Mouse (Mus musculus): ENCODE data around the gene Hpcal1.

Hpcal1 gene

GRCm38 (mm10) chr12:17688913-17689312 is 1.7 kb upstream of the Hpcal1 start:
- no peak for DNase-seq

- no peak for DNase-seq
These were observed 609 bp upstream of the Hpcal1 start for GRCm38 (mm10) chr12:17689931-17690563.

DNA sequence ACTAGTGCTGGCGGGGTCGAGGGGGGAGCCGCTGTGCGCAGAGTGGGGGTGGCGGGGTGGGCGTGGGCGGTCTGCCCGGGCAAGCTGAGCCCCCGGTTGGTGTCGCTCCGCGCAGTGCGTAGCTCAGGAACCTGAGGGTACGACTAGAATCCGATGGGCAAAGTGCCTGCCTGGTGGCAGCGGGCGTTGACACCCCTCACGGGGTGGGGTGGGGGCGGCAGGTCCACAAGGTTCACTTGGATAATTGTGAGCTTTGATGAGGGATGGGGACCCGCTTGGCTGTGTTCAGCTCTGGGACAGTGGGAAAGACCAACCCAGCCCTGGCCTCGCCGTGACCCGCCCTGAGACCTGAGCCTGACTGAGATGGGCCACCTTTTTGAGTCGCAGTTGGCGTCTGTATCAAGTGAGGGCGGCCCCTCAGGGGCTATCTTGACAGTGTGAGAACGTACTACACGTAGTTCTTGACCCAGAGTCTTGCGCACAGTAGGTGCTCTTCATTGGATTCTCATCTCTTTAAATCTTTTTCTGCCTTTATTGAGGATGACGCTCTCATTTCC is 742 bp downstream of the Hpcal1 start:
- DNase-seq: no peak

- DNase-seq: peak; percentile 14
These were observed 1.2 kb downstream of the Hpcal1 start for GRCm38 (mm10) chr12:17691891-17692321.

DNA sequence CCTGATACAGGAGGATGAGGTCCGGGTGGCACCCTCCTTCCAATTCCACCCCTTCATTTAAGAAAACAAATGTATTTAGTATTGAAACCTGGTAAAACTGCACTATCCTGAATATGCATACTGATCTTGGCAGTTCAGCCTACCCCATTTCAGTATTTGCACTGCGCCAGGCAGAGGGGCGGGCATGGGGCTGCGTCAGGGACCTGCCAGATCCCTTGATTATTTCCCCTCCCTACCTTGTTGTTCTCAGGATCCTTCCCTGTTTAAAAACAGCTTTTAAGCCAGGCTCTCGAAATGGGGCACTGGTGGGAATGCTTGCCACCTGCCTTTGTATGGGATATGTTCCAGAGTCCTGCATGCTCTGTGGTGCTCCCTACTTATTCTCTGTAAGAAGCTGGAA is 1.7 kb downstream of the Hpcal1 start:
- DNase-seq: no peak

GRCm38 (mm10) chr12:17692953-17693352 is 2.3 kb downstream of the Hpcal1 start:
- no peak for DNase-seq

- no peak for DNase-seq
These were observed 4.0 kb downstream of the Hpcal1 start for GRCm38 (mm10) chr12:17694589-17695115.

- DNase-seq: no peak
These were observed 5.7 kb downstream of the Hpcal1 start for GRCm38 (mm10) chr12:17696395-17696794.

- no peak for DNase-seq
These were observed 8.3 kb downstream of the Hpcal1 start for GRCm38 (mm10) chr12:17698934-17699333.

DNA sequence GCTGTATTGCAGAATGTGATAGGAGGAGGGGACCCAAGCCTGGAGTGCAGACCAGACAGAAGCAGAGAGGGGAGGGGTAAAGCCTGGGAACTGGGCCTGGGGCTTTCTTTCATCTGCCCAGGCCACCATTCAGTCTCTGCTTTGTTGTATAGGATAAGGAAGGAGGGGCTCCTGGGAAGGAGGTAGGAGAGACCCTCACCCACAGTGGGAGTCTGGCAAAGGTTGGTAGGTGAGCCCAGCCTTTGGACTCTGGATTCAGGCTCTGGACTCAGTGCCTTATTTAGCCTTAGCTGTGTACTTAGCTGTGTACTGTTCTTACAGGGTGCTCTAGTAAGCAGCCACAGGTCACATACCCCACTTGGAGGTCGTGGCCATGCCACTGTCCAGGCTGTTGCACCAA is 8.8 kb downstream of the Hpcal1 start:
- no peak for DNase-seq

DNA sequence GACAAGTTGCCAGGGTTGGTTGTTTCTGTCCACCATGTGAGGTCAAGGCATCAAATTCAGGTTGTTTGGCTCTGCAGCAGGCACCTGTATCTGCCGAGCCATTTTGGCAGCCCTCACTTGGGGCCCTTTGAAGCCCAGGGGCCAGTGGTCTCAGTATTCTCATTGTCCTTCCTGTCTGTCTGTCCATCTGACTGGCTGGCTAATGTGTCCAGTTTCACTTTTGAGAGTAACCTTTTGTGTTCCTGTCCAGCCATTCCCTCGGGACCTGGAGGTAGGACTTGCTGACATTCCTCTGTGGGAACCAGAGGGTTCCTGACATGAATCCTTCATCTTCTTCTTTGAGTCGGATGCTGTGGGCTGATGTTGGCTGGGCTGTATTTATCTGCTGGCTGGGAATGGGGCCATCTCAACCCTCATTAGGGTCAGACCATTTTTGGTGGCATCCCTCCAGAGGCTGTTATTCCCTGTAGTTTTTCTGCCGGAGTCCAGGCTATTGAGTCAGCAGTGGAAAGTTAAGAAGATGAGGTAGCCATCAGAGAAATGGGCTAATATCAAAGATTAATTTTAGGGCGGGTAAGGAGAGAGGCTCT is 10.6 kb downstream of the Hpcal1 start:
- no peak for DNase-seq

GRCm38 (mm10) chr12:17701795-17702194 is 11.1 kb downstream of the Hpcal1 start:
- DNase-seq: no peak

DNA sequence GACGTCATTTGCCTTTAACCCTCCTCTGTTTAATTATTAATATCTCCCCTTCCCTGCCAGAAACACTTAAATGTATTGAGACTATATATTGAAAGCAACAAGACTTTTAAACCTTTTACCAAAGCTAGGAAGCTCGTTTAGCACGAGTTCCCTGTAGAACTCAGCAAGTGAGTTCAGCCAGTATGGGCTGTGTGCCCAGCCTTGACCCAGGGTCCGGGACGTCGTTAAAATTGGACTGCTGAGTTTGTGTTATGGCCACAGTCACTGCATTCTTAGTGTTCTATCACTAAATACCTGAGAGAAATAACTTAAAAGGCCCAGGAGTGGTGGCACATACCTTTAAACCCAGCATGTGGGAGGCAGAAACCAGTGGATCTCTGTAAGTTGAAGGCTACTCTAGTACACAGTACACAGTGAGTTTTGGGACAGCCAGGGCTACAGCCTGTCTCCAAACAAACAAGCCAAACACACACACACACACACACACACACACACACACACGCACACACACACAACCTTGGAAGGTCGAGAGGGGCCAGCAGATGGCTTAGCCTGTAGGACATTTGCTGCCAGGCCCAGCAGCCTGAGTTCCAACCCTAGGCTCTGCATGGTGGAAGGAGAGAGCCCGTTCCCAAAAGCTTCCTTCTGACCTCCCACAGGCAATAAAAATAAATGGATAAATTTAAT is 11.7 kb downstream of the Hpcal1 start:
- DNase-seq: no peak

GRCm38 (mm10) chr12:17702944-17703335 is 12.3 kb downstream of the Hpcal1 start:
- no peak for DNase-seq

DNA sequence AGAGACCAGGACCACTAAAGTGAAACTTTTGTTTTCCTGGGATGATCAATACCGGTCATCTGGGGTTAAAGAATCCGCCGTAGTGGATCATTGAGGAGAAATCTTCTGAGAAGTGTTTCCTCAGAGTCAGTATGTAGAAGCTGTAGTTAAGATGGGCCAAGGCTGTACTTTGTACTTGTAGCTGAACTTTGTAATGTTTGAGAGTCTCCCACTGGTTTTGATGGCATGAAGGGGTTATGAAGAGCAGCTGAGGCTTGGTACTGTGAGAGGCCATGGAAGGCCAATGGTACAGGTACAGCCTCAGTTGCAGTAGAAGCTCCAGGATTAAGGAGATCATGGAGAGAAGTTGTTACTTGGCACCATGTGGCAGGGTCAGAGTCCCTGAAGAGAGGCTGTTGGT is 13.2 kb downstream of the Hpcal1 start:
- no peak for DNase-seq

DNA sequence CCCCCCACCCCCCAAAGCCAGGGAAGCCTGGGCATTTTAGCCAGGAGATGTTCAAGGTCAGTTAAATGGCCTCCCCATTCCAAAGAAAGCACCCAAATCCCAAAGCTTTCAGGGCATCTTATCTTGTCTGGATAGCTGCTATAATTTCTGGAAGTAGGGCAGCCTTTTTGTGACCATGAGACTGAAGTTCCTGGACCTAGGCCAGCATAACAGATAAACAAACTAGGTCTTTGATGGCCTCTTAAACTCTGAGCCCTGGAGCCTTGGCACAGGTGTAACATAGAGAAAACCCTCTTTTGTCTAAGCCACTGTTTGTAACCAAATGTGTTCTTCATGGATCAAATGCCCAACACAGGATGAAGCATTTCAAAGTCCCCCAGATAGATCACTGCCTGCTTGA is 16.8 kb downstream of the Hpcal1 start:
- no peak for DNase-seq

- no peak for DNase-seq
These were observed 18.8 kb downstream of the Hpcal1 start for GRCm38 (mm10) chr12:17709451-17709850.

GRCm38 (mm10) chr12:17709926-17710746 is 19.5 kb downstream of the Hpcal1 start:
- DNase-seq: no peak

DNA sequence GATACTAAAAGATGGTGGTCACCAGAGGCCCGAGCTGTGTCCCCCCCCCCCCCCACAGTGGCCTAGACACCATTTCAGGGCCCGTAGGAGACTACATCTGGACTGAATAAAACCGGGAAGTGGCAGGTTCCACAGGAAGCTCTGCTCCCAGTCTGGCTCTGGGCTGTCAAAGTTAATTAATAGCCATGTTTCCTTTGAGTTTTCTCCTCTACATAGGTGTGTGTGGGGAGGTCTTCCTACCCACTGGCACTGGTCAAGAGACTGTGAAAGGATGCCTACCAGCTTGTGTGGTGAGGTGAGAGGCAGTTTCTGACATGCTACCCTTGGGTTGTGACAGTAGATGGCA is 20.1 kb downstream of the Hpcal1 start:
- no peak for DNase-seq

DNA sequence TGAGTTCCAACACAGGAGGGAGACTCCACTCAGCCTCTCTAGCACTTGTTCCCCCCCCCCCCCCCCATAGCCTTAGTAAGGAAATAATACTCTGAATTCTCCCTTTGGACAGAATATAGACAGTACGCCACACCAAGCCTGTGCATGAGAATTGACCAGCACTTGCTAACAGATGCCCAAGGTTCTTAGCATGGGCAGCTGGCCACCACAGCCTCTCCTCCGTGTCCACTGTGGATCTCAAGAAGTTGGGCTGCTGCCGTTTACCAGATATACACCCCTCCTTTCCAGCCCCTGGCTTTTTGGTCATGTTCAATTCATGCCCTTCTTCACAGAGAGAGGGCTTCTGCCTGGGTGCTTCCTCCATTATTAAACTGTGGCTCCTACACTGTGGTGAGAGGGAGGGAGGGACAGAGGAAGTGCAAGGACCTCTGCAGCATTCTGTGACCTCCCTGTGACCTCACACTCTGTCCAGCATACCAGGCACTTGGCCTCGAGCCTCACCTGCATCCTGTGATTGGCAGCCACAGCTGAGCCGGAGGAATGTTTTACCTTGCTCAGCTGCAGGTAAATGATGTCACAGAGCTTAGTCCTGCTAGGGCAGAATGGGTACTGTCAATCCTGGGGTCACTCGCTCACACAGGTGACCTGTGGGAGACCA is 21.2 kb downstream of the Hpcal1 start:
- DNase-seq: no peak

- peak; percentile 60 for DNase-seq
These were observed 21.9 kb downstream of the Hpcal1 start for GRCm38 (mm10) chr12:17712571-17712970.

GRCm38 (mm10) chr12:17715720-17716478 is 25.2 kb downstream of the Hpcal1 start:
- DNase-seq: no peak

Data from right cerebral cortex, adult 18-20 months (tissue).